Mouse (Mus musculus) heart, postnatal 0 days (tissue): ENCODE measurements at regions not wholly inside any gene's neighbourhood (a gene's known extent, or its start where the extent isn't known, plus 50 kb on each side); places are given as distances from the start of the nearest gene placed in this dataset.
A peak's percentile ranks its signal among the peaks of the same experiment; 100 is the strongest.

Source experiments
- ATAC-seq: fragments of 200-750 bp; cut with Nextera tagmentation; 2 replicates; pipeline ENCODE4 v1.8.0; 2017; ENCODE audit warnings: low read depth, moderate number of reproducible peaks, moderate library complexity; ENCODE audit not compliant: insufficient read depth
- DNase-seq: peaks from one replicate; pipeline ENCODE4 v3.0.0-alpha.2; 2016; ENCODE audit warnings: low spot score
- H3K27ac ChIP-seq: fragments of 300-500 bp; sonication (generic); 2 replicates; pipeline ENCODE4 v1.5.1; 2014; ENCODE audit warnings: low read depth, mild to moderate bottlenecking
- H3K27me3 ChIP-seq: fragments of 300-500 bp; sonication (generic); 2 replicates; pipeline ENCODE4 v1.6.1; 2014; ENCODE audit warnings: low read length, mixed read lengths; ENCODE audit not compliant: control insufficient read depth, insufficient read depth
- H3K36me3 ChIP-seq: fragments of 300-500 bp; sonication (generic); replicated peaks from 2 replicates; pipeline ENCODE4 v1.6.1; 2014; ENCODE audit warnings: low read length, mixed read lengths; ENCODE audit not compliant: control insufficient read depth, insufficient read depth
- H3K4me1 ChIP-seq: fragments of 300-500 bp; sonication (generic); 2 replicates; pipeline ENCODE4 v1.6.1; 2014; ENCODE audit warnings: antibody characterized with exemption; ENCODE audit not compliant: control insufficient read depth, insufficient read depth
- H3K4me2 ChIP-seq: fragments of 300-500 bp; sonication (generic); 2 replicates; pipeline ENCODE4 v1.6.1; 2014; ENCODE audit warnings: low read depth, mild to moderate bottlenecking, low read length, moderate library complexity
- H3K4me3 ChIP-seq: fragments of 300-500 bp; sonication (generic); 2 replicates; pipeline ENCODE4 v1.5.1; 2014; ENCODE audit warnings: low read depth, low read length
- H3K9ac ChIP-seq: fragments of 300-500 bp; sonication (generic); replicated peaks from 2 replicates; pipeline ENCODE4 v1.6.1; 2014; ENCODE audit warnings: low read depth, low read length, mixed read lengths
- H3K9me3 ChIP-seq: fragments of 300-500 bp; sonication (generic); replicated peaks from 2 replicates; pipeline ENCODE4 v1.6.1; 2016; ENCODE audit warnings: low read length; ENCODE audit not compliant: control insufficient read depth
- CTCF ChIP-seq: IDR thresholded peaks from 2 replicates; pipeline ENCODE4 v1.5.1; 2016; ENCODE audit warnings: antibody characterized with exemption, control low read depth, low read depth
- EP300 ChIP-seq: IDR thresholded peaks from 2 replicates; pipeline ENCODE4 v1.6.1; 2016; ENCODE audit warnings: antibody characterized with exemption, low read depth
- WGBS: fragments of 180-500 bp; shearing (Covaris S2); extraction: QIAGEN DNeasy Blood & Tissue Kit; methylation state at CpG from one replicate; pipeline ENCODE4 v1.1.7; 2014; 5-methylcytosine and 5-hydroxymethylcytosine counted together

DNA sequence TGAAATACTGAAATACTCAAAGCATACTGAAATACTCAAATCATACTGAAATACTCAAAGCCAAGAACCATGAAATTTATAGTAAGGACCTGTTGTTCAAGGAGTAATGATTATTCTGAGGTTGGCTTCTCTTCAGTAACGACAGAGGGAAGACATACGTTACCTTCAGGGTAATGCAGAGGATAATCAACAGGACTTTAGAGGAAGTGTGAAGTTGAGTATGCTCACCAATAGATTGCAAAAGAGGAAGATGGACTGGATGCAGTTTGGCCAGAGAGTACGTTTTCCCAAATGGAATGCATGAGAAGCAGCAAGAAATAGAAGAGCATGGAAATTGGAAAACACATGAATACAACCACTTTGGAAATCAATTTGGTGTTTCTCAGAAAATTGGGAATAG, 79.1 kb upstream of the Pdc start:
- TF ChIP-seq EP300 (no peak), CTCF (no peak)
- Histone ChIP-seq H3K27ac (no peak overlapping the region), H3K4me1 (no peaks in the 10 kb centered on the region), H3K4me2 (no peak overlapping the region), H3K27me3 (no peaks in the 10 kb centered on the region), H3K36me3 (no peaks in the 10 kb centered on the region), H3K9me3 (no peaks in the 10 kb centered on the region), H3K9ac (no peak overlapping the region), H3K4me3 (no peak overlapping the region)
- DNase-seq: no peak
- WGBS: 86% methylated on average over 3 of the region's 3 CpGs
- no peak for ATAC-seq

- H3K36me3 ChIP-seq: no peaks in the 10 kb centered on the region
- DNase-seq: no peak
- no peak overlapping the region for H3K27ac ChIP-seq
- no peak overlapping the region for H3K9ac ChIP-seq
- H3K4me2 ChIP-seq: no peak overlapping the region
- ATAC-seq: no peak
- H3K4me3 ChIP-seq: no peak overlapping the region
- WGBS: 81% methylated on average over 4 of the region's 4 CpGs
- TF ChIP-seq CTCF: no peak
- TF ChIP-seq EP300: no peak
- H3K27me3 ChIP-seq: no peaks in the 10 kb centered on the region
- H3K4me1 ChIP-seq: no peaks in the 10 kb centered on the region
- H3K9me3 ChIP-seq: no peaks in the 10 kb centered on the region
These were observed 78.1 kb upstream of the Pdc start for GRCm38 (mm10) chr1:150241153-150241552.

DNA sequence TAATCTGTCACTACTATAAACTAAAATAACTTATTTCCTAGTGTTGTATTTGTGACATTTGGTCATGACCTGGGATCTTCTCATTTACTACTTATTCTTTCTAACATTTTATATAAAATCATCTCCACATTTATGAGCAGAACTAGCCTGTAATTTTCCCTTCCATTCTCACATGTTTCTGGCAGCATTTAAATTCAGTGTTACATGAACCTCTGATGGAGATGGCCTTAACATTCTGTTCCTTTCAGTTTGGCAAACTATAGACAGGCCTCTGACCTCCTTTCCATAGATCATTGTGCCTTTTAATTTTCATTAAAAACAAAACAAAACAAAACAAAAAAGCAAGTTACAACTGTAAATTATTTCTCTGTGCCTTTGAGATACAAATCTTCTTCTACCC, 77.1 kb upstream of the Pdc start:
- DNase-seq (no peak), ATAC-seq (no peak)
- no peak for TF ChIP-seq EP300
- TF ChIP-seq CTCF: no peak
- no peaks in the 10 kb centered on the region for H3K4me1 ChIP-seq
- no peaks in the 10 kb centered on the region for H3K36me3 ChIP-seq
- H3K27ac ChIP-seq: no peak overlapping the region
- H3K4me3 ChIP-seq: no peak overlapping the region
- no peak overlapping the region for H3K4me2 ChIP-seq
- H3K27me3 ChIP-seq: no peaks in the 10 kb centered on the region
- no peaks in the 10 kb centered on the region for H3K9me3 ChIP-seq
- no peak overlapping the region for H3K9ac ChIP-seq

- no peak for TF ChIP-seq CTCF
- TF ChIP-seq EP300: no peak
- no peak overlapping the region for H3K9ac ChIP-seq
- no peaks in the 10 kb centered on the region for H3K27me3 ChIP-seq
- ATAC-seq (no peak), DNase-seq (no peak)
- H3K27ac ChIP-seq: no peak overlapping the region
- no peaks in the 10 kb centered on the region for H3K4me1 ChIP-seq
- 8% methylated on average over 3 of the region's 3 CpGs for WGBS
- no peak overlapping the region for H3K4me2 ChIP-seq
- no peak overlapping the region for H3K4me3 ChIP-seq
- no peaks in the 10 kb centered on the region for H3K36me3 ChIP-seq
- no peaks in the 10 kb centered on the region for H3K9me3 ChIP-seq
These were observed 74.3 kb upstream of the Pdc start for GRCm38 (mm10) chr1:150244916-150245315.

GRCm38 (mm10) chr1:150251422-150251821, 67.8 kb upstream of the Pdc start:
- TF ChIP-seq CTCF: no peak
- TF ChIP-seq EP300: no peak
- no peak for ATAC-seq
- no peak overlapping the region for H3K9ac ChIP-seq
- peak; percentile 11 for DNase-seq
- H3K9me3 ChIP-seq: no peaks in the 10 kb centered on the region
- H3K4me3 ChIP-seq: no peak overlapping the region
- WGBS: 43% methylated on average over 1 of the region's 1 CpGs
- H3K4me2 ChIP-seq: no peak overlapping the region
- no peaks in the 10 kb centered on the region for H3K27me3 ChIP-seq
- no peaks in the 10 kb centered on the region for H3K4me1 ChIP-seq
- no peak overlapping the region for H3K27ac ChIP-seq
- H3K36me3 ChIP-seq: no peaks in the 10 kb centered on the region

- ATAC-seq (no peak), DNase-seq (no peak)
- Histone ChIP-seq H3K9ac (no peak overlapping the region), H3K27ac (no peak overlapping the region), H3K27me3 (no peaks in the 10 kb centered on the region), H3K4me1 (no peaks in the 10 kb centered on the region), H3K4me3 (no peak overlapping the region), H3K36me3 (no peaks in the 10 kb centered on the region), H3K4me2 (no peak overlapping the region), H3K9me3 (no peaks in the 10 kb centered on the region)
- TF ChIP-seq EP300: no peak
- no peak for TF ChIP-seq CTCF
- WGBS: 57% methylated on average over 3 of the region's 3 CpGs
These were observed 67.3 kb upstream of the Pdc start for GRCm38 (mm10) chr1:150251876-150252275.
